Mouse (Mus musculus): ENCODE measurements around the gene Tubgcp3. TPM values are rescaled to one million over a fixed set of nuclear protein-coding genes. Genes with fewer than 3 reads are reported as not detected.
"Not testable (repeated sequence)": the region's sequence is repeated elsewhere in the genome, so short reads cannot be mapped to it uniquely, and the experiment has no call there.

Tubgcp3 gene
- total and polyA plus RNA-seq, 2 experiments from 2014 or later, result 26.0 to 36.1 TPM

GRCm38 (mm10) chr8:12668832-12669231 is 3.2 kb downstream of the Tubgcp3 start:
- no peak overlapping the region for H3K27ac ChIP-seq (ENCODE audit: low read depth, low read length)
- DNase-seq (ENCODE audit: low spot score), result no peak
- H3K36me3 ChIP-seq (ENCODE audit: insufficient read depth, low read length), result no peaks in the 10 kb centered on the region
- 86% methylated on average over 6 of the region's 6 CpGs for WGBS
- H3K4me3 ChIP-seq (ENCODE audit: low read depth, low read length), result no peak overlapping the region
- TF ChIP-seq CTCF (IDR thresholded peaks at IDR 0.05), result peak; percentile 35
- ATAC-seq (ENCODE audit: low FRiP score), result no peak
- no peaks in the 10 kb centered on the region for H3K27me3 ChIP-seq (ENCODE audit: insufficient read depth, low read length)
- H3K4me1 ChIP-seq (ENCODE audit: insufficient read depth, low read length), result peaks cover 4% of the 10 kb centered on the region; the same call in 1 of the 2 replicates
- H3K4me2 ChIP-seq (ENCODE audit: low read depth, low read length, poor library complexity, severe bottlenecking), result no peak overlapping the region
- no peak overlapping the region for H3K9ac ChIP-seq (replicated peaks; ENCODE audit: low read length, poor library complexity, severe bottlenecking)
- no peaks in the 10 kb centered on the region for H3K9me3 ChIP-seq (ENCODE audit: low read length)

GRCm38 (mm10) chr8:12666530-12666929 is 5.5 kb downstream of the Tubgcp3 start:
- not testable (repeated sequence) for H3K4me2 ChIP-seq (ENCODE audit: low read depth, low read length, poor library complexity, severe bottlenecking); DNase-seq (ENCODE audit: low spot score)
- WGBS, result 91% methylated on average over 3 of the region's 3 CpGs

DNA sequence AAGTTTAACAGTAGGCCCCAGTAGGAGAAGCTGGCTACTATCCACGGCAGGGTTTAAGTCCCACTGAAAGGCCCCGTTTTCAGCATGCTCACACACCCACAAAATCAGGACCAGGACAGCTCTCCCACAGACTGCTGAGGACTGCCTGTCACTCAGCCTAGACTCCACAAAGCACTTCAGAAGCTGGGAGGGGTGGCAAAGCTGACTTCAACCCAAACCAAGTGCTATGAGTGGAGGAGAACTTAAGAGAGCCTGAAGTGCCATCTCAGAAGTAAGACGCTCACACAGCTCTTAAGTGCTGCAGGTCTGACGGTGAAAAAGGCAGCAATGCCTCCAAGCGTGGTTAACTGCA is 9.0 kb downstream of the Tubgcp3 start:
- Histone ChIP-seq H3K9ac (replicated peaks; ENCODE audit: low read length, poor library complexity, severe bottlenecking) (no peak overlapping the region), H3K4me1 (ENCODE audit: insufficient read depth, low read length) (no peaks in the 10 kb centered on the region), H3K36me3 (ENCODE audit: insufficient read depth, low read length) (peaks cover 18% of the 10 kb centered on the region), H3K27ac (ENCODE audit: low read depth, low read length) (no peak overlapping the region), H3K9me3 (ENCODE audit: low read length) (no peaks in the 10 kb centered on the region), H3K4me2 (ENCODE audit: low read depth, low read length, poor library complexity, severe bottlenecking) (no peak overlapping the region), H3K4me3 (ENCODE audit: low read depth, low read length) (no peak overlapping the region), H3K27me3 (ENCODE audit: insufficient read depth, low read length) (no peaks in the 10 kb centered on the region)
- ATAC-seq (ENCODE audit: low FRiP score) (no peak), DNase-seq (ENCODE audit: low spot score) (peak; percentile 34)
- TF ChIP-seq CTCF (IDR thresholded peaks at IDR 0.05), result no peak
- 74% methylated on average over 5 of the region's 5 CpGs for WGBS

More at GRCm38 (mm10) chr8:12666530-12666929, 5.5 kb downstream of the Tubgcp3 start:
- not testable (repeated sequence) for H3K9ac ChIP-seq (replicated peaks; ENCODE audit: low read length, poor library complexity, severe bottlenecking); H3K9me3 ChIP-seq (ENCODE audit: low read length); H3K4me3 ChIP-seq (ENCODE audit: low read depth, low read length); H3K27ac ChIP-seq (ENCODE audit: low read depth, low read length); ATAC-seq (ENCODE audit: low FRiP score); H3K4me1 ChIP-seq (ENCODE audit: insufficient read depth, low read length); H3K36me3 ChIP-seq (ENCODE audit: insufficient read depth, low read length); H3K27me3 ChIP-seq (ENCODE audit: insufficient read depth, low read length)

- Histone ChIP-seq H3K36me3 (ENCODE audit: insufficient read depth, low read length) (peaks cover 24% of the 10 kb centered on the region), H3K27me3 (ENCODE audit: insufficient read depth, low read length) (no peaks in the 10 kb centered on the region), H3K9ac (replicated peaks; ENCODE audit: low read length, poor library complexity, severe bottlenecking) (no peak overlapping the region), H3K4me1 (ENCODE audit: insufficient read depth, low read length) (no peaks in the 10 kb centered on the region), H3K27ac (ENCODE audit: low read depth, low read length) (no peak overlapping the region), H3K4me3 (ENCODE audit: low read depth, low read length) (no peak overlapping the region), H3K4me2 (ENCODE audit: low read depth, low read length, poor library complexity, severe bottlenecking) (no peak overlapping the region), H3K9me3 (ENCODE audit: low read length) (no peaks in the 10 kb centered on the region)
- no peak for DNase-seq (ENCODE audit: low spot score)
- ATAC-seq (ENCODE audit: low FRiP score), result no peak
- no peak for TF ChIP-seq CTCF (IDR thresholded peaks at IDR 0.05)
- 80% methylated on average over 4 of the region's 4 CpGs for WGBS
These were observed 9.5 kb downstream of the Tubgcp3 start for GRCm38 (mm10) chr8:12662375-12663104.

DNA sequence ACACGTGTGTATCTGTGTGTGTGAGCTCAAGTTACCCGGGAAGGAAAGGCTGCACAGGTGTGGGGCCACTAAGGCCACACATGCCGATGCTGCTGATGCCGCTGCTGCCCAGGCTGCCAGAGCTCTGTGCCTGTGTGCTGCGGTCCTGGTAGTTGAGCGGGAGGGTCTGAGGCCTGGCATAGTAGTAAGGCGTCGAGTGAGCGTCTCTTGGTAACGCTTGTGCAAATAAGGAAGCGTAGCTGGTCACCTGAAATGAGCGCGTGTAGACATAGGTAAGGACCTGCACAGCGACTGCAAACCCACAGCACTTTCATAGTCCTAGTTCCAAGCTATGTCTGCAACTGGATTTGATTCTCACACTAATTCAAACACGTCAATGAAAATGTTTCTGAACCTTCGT is 14.6 kb downstream of the Tubgcp3 start:
- Histone ChIP-seq H3K4me1 (ENCODE audit: insufficient read depth, low read length) (no peaks in the 10 kb centered on the region), H3K9ac (replicated peaks; ENCODE audit: low read length, poor library complexity, severe bottlenecking) (no peak overlapping the region), H3K36me3 (ENCODE audit: insufficient read depth, low read length) (peaks cover 67% of the 10 kb centered on the region), H3K9me3 (ENCODE audit: low read length) (no peaks in the 10 kb centered on the region), H3K4me2 (ENCODE audit: low read depth, low read length, poor library complexity, severe bottlenecking) (no peak overlapping the region), H3K27me3 (ENCODE audit: insufficient read depth, low read length) (no peaks in the 10 kb centered on the region), H3K27ac (ENCODE audit: low read depth, low read length) (no peak overlapping the region), H3K4me3 (ENCODE audit: low read depth, low read length) (no peak overlapping the region)
- WGBS, result 96% methylated on average over 16 of the region's 16 CpGs
- DNase-seq (ENCODE audit: low spot score), result no peak
- TF ChIP-seq CTCF (IDR thresholded peaks at IDR 0.05), result no peak
- ATAC-seq (ENCODE audit: low FRiP score), result no peak

- Histone ChIP-seq H3K36me3 (ENCODE audit: insufficient read depth, low read length) (peaks cover 67% of the 10 kb centered on the region), H3K27me3 (ENCODE audit: insufficient read depth, low read length) (no peaks in the 10 kb centered on the region), H3K4me3 (ENCODE audit: low read depth, low read length) (no peak overlapping the region), H3K9me3 (ENCODE audit: low read length) (no peaks in the 10 kb centered on the region), H3K4me1 (ENCODE audit: insufficient read depth, low read length) (no peaks in the 10 kb centered on the region), H3K4me2 (ENCODE audit: low read depth, low read length, poor library complexity, severe bottlenecking) (no peak overlapping the region), H3K9ac (replicated peaks; ENCODE audit: low read length, poor library complexity, severe bottlenecking) (no peak overlapping the region), H3K27ac (ENCODE audit: low read depth, low read length) (no peak overlapping the region)
- 88% methylated on average over 4 of the region's 4 CpGs for WGBS
- ATAC-seq (ENCODE audit: low FRiP score) (no peak), DNase-seq (ENCODE audit: low spot score) (no peak)
- TF ChIP-seq CTCF (IDR thresholded peaks at IDR 0.05), result peak; percentile 42; the same call in 1 of the 2 replicates
These were observed 20.8 kb downstream of the Tubgcp3 start for GRCm38 (mm10) chr8:12651246-12651645.
